Mouse (Mus musculus) cerebellum, adult 2 months (tissue): ENCODE measurements at regions not wholly inside any gene's neighbourhood (a gene's known extent, or its start where the extent isn't known, plus 50 kb on each side); places are given as distances from the start of the nearest gene placed in this dataset.

Experiments
- CTCF ChIP-seq: fragments of 200-500 bp; IDR thresholded peaks from 2 replicates; pipeline ENCODE4 v1.5.1; 2011; ENCODE audit warnings: low read depth, mild to moderate bottlenecking, control low read depth, low read length, moderate library complexity, borderline replicate concordance; ENCODE audit not compliant: insufficient read depth
- POLR2A ChIP-seq: fragments of 200-500 bp; IDR thresholded peaks from 2 replicates; pipeline ENCODE4 v1.6.1; 2011; ENCODE audit warnings: low read length, control low read depth, borderline replicate concordance; ENCODE audit not compliant: insufficient read depth

- TF ChIP-seq CTCF (no peak), POLR2A (no peak)
Observed at GRCm38 (mm10) chr14:18394071-18394745, 62.5 kb upstream of the Ube2e1 start.
